Mouse (Mus musculus) naive thymus-derived CD4-positive, alpha-beta T cell, adult 2 months (primary cell): ENCODE data around the gene Macrod1.
A peak's percentile ranks its signal among the peaks of the same experiment; 100 is the strongest.

Experiments used
- DNase-seq: peaks from one replicate; pipeline ENCODE4 v3.0.0-alpha.2; 2011; ENCODE audit warnings: low read depth

Macrod1 gene

DNA sequence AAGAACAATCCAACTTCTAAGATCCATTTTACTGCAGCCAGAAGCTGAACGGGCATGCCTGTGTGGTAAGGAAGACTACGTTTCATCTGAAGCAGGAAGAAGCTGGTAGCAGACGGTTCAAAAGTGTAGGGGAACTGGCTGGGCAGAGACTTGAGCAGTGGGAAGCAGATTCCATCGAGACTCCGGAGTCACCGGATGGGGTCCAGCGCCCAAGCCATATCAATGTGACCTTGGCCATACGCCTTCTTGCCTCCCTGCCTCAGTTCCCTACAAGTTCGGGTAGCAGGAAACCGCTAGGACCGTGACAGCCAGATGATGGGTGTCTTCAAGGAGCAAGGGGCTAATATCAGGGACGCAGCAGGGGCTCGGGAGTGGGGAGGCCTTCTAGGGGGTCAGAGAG, 183.7 kb downstream of the Macrod1 start:
- DNase-seq: peak; percentile 46

DNA sequence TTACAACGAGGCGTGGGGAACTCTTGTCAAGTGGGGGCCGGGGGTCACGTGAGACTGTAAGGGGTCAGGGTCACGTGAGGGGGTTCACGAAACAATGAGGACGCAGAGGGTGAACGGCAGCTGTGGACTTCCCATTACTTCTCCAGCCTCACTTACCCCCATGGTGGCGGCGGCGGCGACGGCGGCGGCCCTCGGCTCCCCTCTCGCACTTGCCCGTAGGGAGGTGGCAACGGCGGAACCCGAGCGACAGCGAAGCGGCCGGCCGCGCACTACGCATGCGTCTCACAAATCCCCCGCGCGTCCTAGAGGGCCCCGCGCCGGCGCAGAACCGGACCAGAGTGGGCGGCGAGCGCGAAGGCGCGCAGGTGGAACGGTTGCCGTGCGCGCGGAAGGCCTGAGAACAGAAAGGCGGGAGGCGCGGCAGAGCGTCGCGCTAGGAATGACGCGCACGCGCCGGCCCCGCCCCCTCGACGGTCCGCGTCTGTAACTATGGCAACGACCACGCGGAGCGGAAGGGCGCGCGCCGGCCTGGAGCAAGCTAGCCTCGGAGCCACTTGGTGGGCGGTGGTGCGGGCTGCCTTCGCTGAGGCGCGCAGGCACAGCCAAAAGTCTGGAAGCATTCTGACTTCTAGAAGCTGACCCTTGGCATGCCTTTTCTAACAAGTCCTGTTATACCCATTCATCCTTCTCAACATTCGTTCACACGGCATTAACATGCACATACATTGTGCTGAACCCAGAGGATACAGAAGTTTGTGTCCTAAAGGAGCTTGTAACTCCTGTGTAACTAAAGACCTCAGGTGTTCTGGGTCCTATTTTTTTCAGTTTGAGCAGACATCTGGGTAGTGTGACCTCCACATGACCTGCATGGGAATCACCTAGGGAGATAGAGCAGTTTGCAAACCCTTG, 184.4 kb downstream of the Macrod1 start, which contains the start of gene Naa40:
Naa40 (minus strand) TSS at position 402 of the 909 bp plus-strand sequence.
- peak; percentile 97 for DNase-seq

DNA sequence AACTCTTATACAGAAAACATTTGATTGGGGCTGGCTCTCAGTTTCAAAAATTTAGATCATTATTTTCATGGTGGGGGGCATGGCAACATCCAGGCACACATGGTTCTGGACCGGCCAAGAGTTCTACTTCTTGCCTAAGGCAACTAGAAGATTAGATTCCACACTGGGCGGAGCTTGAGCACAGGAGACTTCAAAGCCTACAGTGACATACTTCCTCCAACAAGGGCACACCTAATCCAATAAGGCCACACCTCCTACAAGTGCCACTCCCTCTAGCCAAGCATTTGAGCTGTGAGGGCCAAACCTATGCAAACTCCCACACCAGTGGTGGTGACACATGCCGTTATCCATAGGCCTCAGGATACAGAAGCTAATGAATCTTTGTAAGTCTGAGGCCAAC, 189.4 kb downstream of the Macrod1 start:
- DNase-seq: no peak
